Mouse (Mus musculus): Measurements from ENCODE around the gene Gm4131.

DNA sequence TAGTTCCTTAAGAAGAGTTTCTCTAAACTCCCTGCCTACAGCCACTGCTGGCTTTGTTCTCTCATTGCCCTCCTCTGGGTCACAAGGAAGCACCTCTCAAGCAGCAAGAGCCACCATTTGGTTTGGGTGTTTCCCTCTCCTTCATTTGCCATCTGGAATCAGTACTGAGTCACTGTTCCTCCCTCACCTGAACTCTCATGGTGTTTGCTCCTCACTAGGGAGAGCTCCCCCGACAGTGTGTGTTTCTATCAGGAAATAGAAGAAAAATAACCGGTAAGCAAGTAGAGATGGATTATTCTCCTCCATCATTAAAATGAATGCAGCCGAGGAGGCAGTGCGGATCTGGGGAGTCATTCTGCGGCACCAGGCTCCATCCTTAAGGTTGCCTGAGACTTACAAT, 2.7 kb upstream of the Gm4131 start:
- TF ChIP-seq CTCF (IDR thresholded peaks at IDR 0.05; ENCODE audit: insufficient read depth, low read length) (no peak), POLR2A (IDR thresholded peaks at IDR 0.05; ENCODE audit: borderline replicate concordance, extremely low read depth, low read depth, low read length) (no peak)
